Mouse (Mus musculus) retina, adult 2 months (tissue): ENCODE results near the gene Tmbim1.

Source experiments
- DNase-seq: peaks from one replicate; pipeline ENCODE4 v3.0.0-alpha.2; 2012; ENCODE audit warnings: low read depth, low spot score

Tmbim1 gene

GRCm38 (mm10) chr1:74278538-74278937, 26.9 kb downstream of the Tmbim1 start, which contains the start of gene Gpbar1:
Gpbar1 (plus strand) TSS chr1:74278550.
- no peak for DNase-seq

- no peak for DNase-seq
These were observed 27.4 kb downstream of the Tmbim1 start for GRCm38 (mm10) chr1:74277883-74278537.

GRCm38 (mm10) chr1:74277041-74277440, 28.4 kb downstream of the Tmbim1 start:
- no peak for DNase-seq

GRCm38 (mm10) chr1:74275015-74275414, 30.4 kb downstream of the Tmbim1 start:
- DNase-seq: no peak

GRCm38 (mm10) chr1:74271659-74272058, 33.8 kb downstream of the Tmbim1 start:
- DNase-seq: no peak

- DNase-seq: no peak
These were observed 36.7 kb downstream of the Tmbim1 start for GRCm38 (mm10) chr1:74268750-74269149.

GRCm38 (mm10) chr1:74262510-74262909, 42.9 kb downstream of the Tmbim1 start:
- no peak for DNase-seq

- DNase-seq: no peak
These were observed 48.6 kb downstream of the Tmbim1 start for GRCm38 (mm10) chr1:74256782-74257181.

- no peak for DNase-seq
These were observed 49.6 kb downstream of the Tmbim1 start for GRCm38 (mm10) chr1:74255704-74256345.

- no peak for DNase-seq
These were observed 55.3 kb downstream of the Tmbim1 start for GRCm38 (mm10) chr1:74250096-74250495.

GRCm38 (mm10) chr1:74249331-74249980, 56.0 kb downstream of the Tmbim1 start:
- DNase-seq: no peak

- no peak for DNase-seq
These were observed 56.6 kb downstream of the Tmbim1 start for GRCm38 (mm10) chr1:74248799-74249198.

GRCm38 (mm10) chr1:74245525-74245924, 59.9 kb downstream of the Tmbim1 start:
- DNase-seq: no peak

- no peak for DNase-seq
These were observed 64.6 kb downstream of the Tmbim1 start for GRCm38 (mm10) chr1:74240832-74241231.

- DNase-seq: no peak
These were observed 65.1 kb downstream of the Tmbim1 start for GRCm38 (mm10) chr1:74240311-74240710.

- DNase-seq: no peak
These were observed 65.8 kb downstream of the Tmbim1 start for GRCm38 (mm10) chr1:74239618-74240017.

- DNase-seq: no peak
These were observed 66.3 kb downstream of the Tmbim1 start for GRCm38 (mm10) chr1:74239162-74239561.
